In the genomic region with DNA sequence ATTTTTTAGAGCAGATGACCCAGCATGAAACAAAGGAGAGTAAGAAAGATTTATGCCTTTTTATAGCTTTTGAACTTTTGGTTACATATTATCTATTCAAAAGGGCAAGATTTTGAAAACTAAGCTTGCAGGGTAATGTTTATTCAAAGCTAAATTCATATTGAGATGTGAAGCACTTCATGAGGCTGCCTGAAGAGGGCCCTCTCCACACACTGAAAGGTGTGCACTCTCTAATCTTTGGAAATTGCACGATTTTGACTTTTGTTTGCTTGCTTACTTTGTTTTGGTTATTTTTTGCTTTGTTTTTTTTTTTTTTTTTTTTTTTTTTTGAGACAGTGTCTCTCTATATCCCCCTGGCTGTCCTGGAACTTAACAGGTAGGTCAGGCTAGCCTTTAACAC, we compare ENCODE assay signal across 9 mouse cellular contexts. TPM values are rescaled to one million over a fixed set of nuclear protein-coding genes. Genes with fewer than 3 reads are reported as not detected.
DNase-seq lines count a peak whose midpoint lies in the region; ATAC-seq lines count a peak whose summit lies in the region.
"Had no signal": no experiment of that assay in that cellular context is flagged by ENCODE, and none has a peak within 500 bp of the region (broad histone marks: within the 10 kb centered on the region; RNA-seq: fewer than 3 reads in every experiment).

No protein-coding gene starts in this region.

- no peak overlapping the region for H3K9ac ChIP-seq in heart, embryonic 12.5 days
- H3K9ac ChIP-seq: stomach, embryonic 15.5 days had no signal

- H3K27me3 ChIP-seq in heart, embryonic 12.5 days (replicated peaks): no peaks in the 10 kb centered on the region
- H3K27me3 ChIP-seq: stomach, embryonic 15.5 days had no signal

- no peak overlapping the region for H3K27ac ChIP-seq in heart, embryonic 12.5 days (ENCODE audit: poor library complexity, severe bottlenecking)
- H3K27ac ChIP-seq: stomach, embryonic 15.5 days had no signal

- ATAC-seq in heart, embryonic 12.5 days (ENCODE audit: insufficient number of reproducible peaks, low FRiP score): no peak

- no peak overlapping the region for H3K4me2 ChIP-seq in heart, embryonic 12.5 days
- H3K4me2 ChIP-seq: stomach, embryonic 15.5 days had no signal

- no peaks in the 10 kb centered on the region for H3K9me3 ChIP-seq in heart, embryonic 12.5 days (replicated peaks)
- H3K9me3 ChIP-seq: stomach, embryonic 15.5 days had no signal

- WGBS in heart, embryonic 12.5 days: 38% methylated on average over 1 of the region's 1 CpGs

- H3K36me3 ChIP-seq in heart, embryonic 12.5 days: peaks cover 2% of the 10 kb centered on the region; the same call in 1 of the 2 replicates
- H3K36me3 ChIP-seq: stomach, embryonic 15.5 days had no signal

- H3K4me3 ChIP-seq in heart, embryonic 12.5 days: no peak overlapping the region
- H3K4me3 ChIP-seq: stomach, embryonic 15.5 days had no signal

- peaks cover 23% of the 10 kb centered on the region for H3K4me1 ChIP-seq in heart, embryonic 12.5 days (replicated peaks)

- peak; percentile 35 for DNase-seq in heart, adult 11 months
- DNase-seq in testis, postnatal 10 days (ENCODE audit: low spot score): peak; percentile 83
- no peak for DNase-seq in testis, postnatal 14 days (ENCODE audit: low spot score)
- DNase-seq in kidney, postnatal 14 days: peak; percentile 42
- DNase-seq in thymus, postnatal 4 days: peak; percentile 85
- no peak for DNase-seq in frontal cortex, postnatal 36 days (ENCODE audit: low spot score in 2 of 2)
- no peak for DNase-seq in left cerebral cortex, postnatal 36 days (ENCODE audit: low spot score in 2 of 2)

- intact Hi-C loops in left cerebral cortex, postnatal 36 days (cut with DNase I): no loop called here

RNA-seq across cellular contexts. Expression of a gene that starts 24.7 kb away (rescaled TPM):
- 21.7 and 22.1 TPM in 2 replicates for polyA plus RNA-seq in heart, embryonic 12.5 days (2016; fragmentation: Nextera tagmentation; extraction: Ambion mirVana)
- total RNA-seq in left cerebral cortex, postnatal 36 days (2021): 10 to 100 TPM; 10.5 to 12.3 TPM

Comparison
In these comparisons a context has a peak if more than half of its experiments do, and no peak if none do; other contexts are left out.
1. DNase-seq: peak in heart, adult 11 months (single experiment), testis, postnatal 10 days (single experiment), kidney, postnatal 14 days (single experiment) and thymus, postnatal 4 days (single experiment); none in testis, postnatal 14 days (single experiment), frontal cortex, postnatal 36 days (0 of 2) and left cerebral cortex, postnatal 36 days (0 of 2).